In the genomic region with DNA sequence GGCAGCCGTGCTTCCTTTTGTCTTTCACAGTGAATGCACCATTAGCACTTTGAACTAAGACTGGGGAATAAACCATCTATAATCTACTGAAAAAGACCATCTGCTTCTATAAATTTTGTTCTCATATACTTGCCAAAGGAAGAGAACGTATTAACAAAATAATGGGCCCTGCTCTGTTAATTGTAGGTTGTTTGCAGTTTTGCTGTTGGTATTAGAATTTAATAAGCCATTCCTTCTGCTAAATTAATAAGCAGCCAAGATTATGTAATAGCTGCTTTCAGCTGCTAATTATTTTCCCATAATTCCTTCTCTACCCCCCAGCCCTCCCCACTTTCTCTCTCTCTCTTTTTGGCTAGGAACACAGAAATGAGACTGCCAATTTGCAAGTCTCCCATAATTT, we compare ENCODE assay signal across 26 mouse cellular contexts.
"Had no signal": no experiment of that assay in that cellular context is flagged by ENCODE, and none has a peak within 500 bp of the region (broad histone marks: within the 10 kb centered on the region; RNA-seq: fewer than 3 reads in every experiment).

No protein-coding gene starts in this region.

- H3K9ac ChIP-seq: heart, embryonic 13.5 days; heart, embryonic 15.5 days; hindbrain, embryonic 13.5 days; hindbrain, embryonic 15.5 days; kidney, embryonic 15.5 days; limb, embryonic 13.5 days; limb, embryonic 15.5 days; liver, embryonic 12.5 days; liver, embryonic 14.5 days had no signal

- H3K4me3 ChIP-seq: heart, adult 2 months; heart, embryonic 13.5 days; heart, embryonic 15.5 days; hindbrain, embryonic 13.5 days; hindbrain, embryonic 15.5 days; kidney, embryonic 15.5 days; limb, embryonic 13.5 days; limb, embryonic 15.5 days; liver, embryonic 12.5 days had no signal

- H3K36me3 ChIP-seq: heart, embryonic 13.5 days; heart, embryonic 15.5 days; hindbrain, embryonic 13.5 days; hindbrain, embryonic 15.5 days; kidney, embryonic 15.5 days; limb, embryonic 13.5 days; limb, embryonic 15.5 days; liver, embryonic 12.5 days had no signal

- DNase-seq: gastrocnemius, postnatal 14 days; gastrocnemius, postnatal 36 days; heart, adult 11 months; heart, adult 2 months; heart, postnatal 14 days; heart, postnatal 36 days; kidney, adult 11 months; kidney, adult 2 months; kidney, adult 9 months; kidney, postnatal 14 days; kidney, postnatal 36 days; layer of hippocampus, postnatal 36 days; left cerebral cortex, postnatal 4 days had no signal

- H3K4me2 ChIP-seq: heart, embryonic 11.5 days; heart, embryonic 13.5 days; heart, embryonic 15.5 days; hindbrain, embryonic 13.5 days; hindbrain, embryonic 15.5 days; kidney, embryonic 15.5 days; limb, embryonic 13.5 days; limb, embryonic 15.5 days; liver, embryonic 12.5 days had no signal

- H3K4me1 ChIP-seq: heart, embryonic 13.5 days; heart, embryonic 15.5 days; hindbrain, embryonic 13.5 days; hindbrain, embryonic 15.5 days; kidney, embryonic 15.5 days; limb, embryonic 13.5 days; limb, embryonic 15.5 days; liver, embryonic 12.5 days had no signal

- H3K27ac ChIP-seq: heart, adult 2 months; heart, embryonic 13.5 days; heart, embryonic 15.5 days; hindbrain, embryonic 13.5 days; hindbrain, embryonic 15.5 days; hindbrain, postnatal 0 days; kidney, embryonic 15.5 days; kidney, postnatal 0 days; limb, embryonic 13.5 days; limb, embryonic 15.5 days; liver, embryonic 12.5 days; liver, embryonic 14.5 days had no signal

- H3K27me3 ChIP-seq: heart, embryonic 15.5 days; hindbrain, embryonic 15.5 days had no signal

- H3K9me3 ChIP-seq: heart, embryonic 13.5 days; heart, embryonic 15.5 days; hindbrain, embryonic 13.5 days; hindbrain, embryonic 15.5 days; kidney, embryonic 15.5 days; limb, embryonic 13.5 days; limb, embryonic 15.5 days; liver, embryonic 12.5 days had no signal

- ATAC-seq: hindbrain, postnatal 0 days; intestine, embryonic 16.5 days; liver, embryonic 12.5 days had no signal
